Mouse (Mus musculus): Measurements from ENCODE around the gene Cyp4v3. TPM values are rescaled to one million over a fixed set of nuclear protein-coding genes. Genes with fewer than 3 reads are reported as not detected.
"Not testable (repeated sequence)": the region's sequence is repeated elsewhere in the genome, so short reads cannot be mapped to it uniquely, and the experiment has no call there.

Gene Cyp4v3
- total RNA-seq (2015; ENCODE audit: low replicate concordance) (1.3 and 2.5 TPM in 2 replicates), total RNA-seq (2017; ENCODE audit: low replicate concordance) (0.91 and 1.5 TPM in 2 replicates)

GRCm38 (mm10) chr8:45332685-45333409 lies at the start of gene Cyp4v3:
Cyp4v3 (minus strand) TSS chr8:45333216.
- ATAC-seq (replicated peaks; ENCODE audit: low FRiP score, poor library complexity, severe bottlenecking), result no peak

GRCm38 (mm10) chr8:45381963-45382347 lies 48.9 kb upstream of the Cyp4v3 start, which contains the start of gene Fam149a:
Fam149a (minus strand) TSS chr8:45382291.
- no peak for ATAC-seq (replicated peaks; ENCODE audit: low FRiP score, poor library complexity, severe bottlenecking)

- ATAC-seq (replicated peaks; ENCODE audit: low FRiP score, poor library complexity, severe bottlenecking), result no peak
These were observed 48.3 kb upstream of the Cyp4v3 start for GRCm38 (mm10) chr8:45381075-45381962.

GRCm38 (mm10) chr8:45380598-45380997 lies 47.6 kb upstream of the Cyp4v3 start:
- no peak for ATAC-seq (replicated peaks; ENCODE audit: low FRiP score, poor library complexity, severe bottlenecking)

GRCm38 (mm10) chr8:45374071-45374470 lies 41.1 kb upstream of the Cyp4v3 start:
- no peak for ATAC-seq (replicated peaks; ENCODE audit: low FRiP score, poor library complexity, severe bottlenecking)

- ATAC-seq (replicated peaks; ENCODE audit: low FRiP score, poor library complexity, severe bottlenecking), result no peak
These were observed 34.1 kb upstream of the Cyp4v3 start for GRCm38 (mm10) chr8:45367154-45367553.

GRCm38 (mm10) chr8:45363220-45363619 lies 30.2 kb upstream of the Cyp4v3 start:
- no peak for ATAC-seq (replicated peaks; ENCODE audit: low FRiP score, poor library complexity, severe bottlenecking)

GRCm38 (mm10) chr8:45362323-45362722 lies 29.3 kb upstream of the Cyp4v3 start:
- no peak for ATAC-seq (replicated peaks; ENCODE audit: low FRiP score, poor library complexity, severe bottlenecking)

GRCm38 (mm10) chr8:45359091-45359605 lies 26.1 kb upstream of the Cyp4v3 start:
- ATAC-seq (replicated peaks; ENCODE audit: low FRiP score, poor library complexity, severe bottlenecking), result no peak

- no peak for ATAC-seq (replicated peaks; ENCODE audit: low FRiP score, poor library complexity, severe bottlenecking)
These were observed 25.3 kb upstream of the Cyp4v3 start for GRCm38 (mm10) chr8:45358132-45358918.

GRCm38 (mm10) chr8:45355809-45356208 lies 22.8 kb upstream of the Cyp4v3 start:
- no peak for ATAC-seq (replicated peaks; ENCODE audit: low FRiP score, poor library complexity, severe bottlenecking)

- no peak for ATAC-seq (replicated peaks; ENCODE audit: low FRiP score, poor library complexity, severe bottlenecking)
These were observed 12.0 kb upstream of the Cyp4v3 start for GRCm38 (mm10) chr8:45345031-45345430.

- no peak for ATAC-seq (replicated peaks; ENCODE audit: low FRiP score, poor library complexity, severe bottlenecking)
These were observed 11.3 kb upstream of the Cyp4v3 start for GRCm38 (mm10) chr8:45344298-45344697.

- no peak for ATAC-seq (replicated peaks; ENCODE audit: low FRiP score, poor library complexity, severe bottlenecking)
These were observed 8.9 kb upstream of the Cyp4v3 start for GRCm38 (mm10) chr8:45341630-45342628.

GRCm38 (mm10) chr8:45333493-45333892 lies 477 bp upstream of the Cyp4v3 start:
- ATAC-seq (replicated peaks; ENCODE audit: low FRiP score, poor library complexity, severe bottlenecking), result no peak

GRCm38 (mm10) chr8:45330856-45331255 lies 2.2 kb downstream of the Cyp4v3 start:
- ATAC-seq (replicated peaks; ENCODE audit: low FRiP score, poor library complexity, severe bottlenecking), result no peak

- no peak for ATAC-seq (replicated peaks; ENCODE audit: low FRiP score, poor library complexity, severe bottlenecking)
These were observed 3.6 kb downstream of the Cyp4v3 start for GRCm38 (mm10) chr8:45329206-45329980.

GRCm38 (mm10) chr8:45327076-45327475 lies 5.9 kb downstream of the Cyp4v3 start:
- ATAC-seq (replicated peaks; ENCODE audit: low FRiP score, poor library complexity, severe bottlenecking), result not testable (repeated sequence)

Measured in erythroid progenitor cell, adult 5-6 weeks (primary cell).